Mouse (Mus musculus): Measurements from ENCODE around the gene Rassf2. TPM values are rescaled to one million over a fixed set of nuclear protein-coding genes. Genes with fewer than 3 reads are reported as not detected.

The Rassf2 gene
- polyA plus RNA-seq, 1 experiment from 2014 or later, result 29.2 TPM

DNA sequence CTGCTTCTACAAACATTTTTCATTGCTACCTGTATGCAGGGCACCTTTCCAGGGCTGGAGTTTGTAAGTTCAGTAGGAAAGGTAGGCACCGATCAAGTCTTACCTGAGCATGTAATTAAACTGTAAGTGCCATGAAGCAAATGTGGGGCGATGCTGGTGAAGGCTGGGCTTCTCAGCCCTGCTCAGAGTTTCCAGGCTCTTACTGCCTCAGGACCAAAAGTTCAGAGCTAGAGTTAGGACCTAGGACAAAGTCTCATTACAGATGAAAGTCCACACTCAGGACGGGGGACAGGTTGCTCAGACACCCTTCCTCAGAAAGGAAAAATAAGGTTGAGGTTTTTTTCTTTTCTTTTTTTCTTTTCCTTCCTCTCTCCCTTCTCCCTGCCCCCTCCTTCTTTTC lies 19.4 kb upstream of the Rassf2 start:
- Histone ChIP-seq H3K9ac (no peak overlapping the region), H3K4me3 (no peak overlapping the region), H3K27me3 (no peaks in the 10 kb centered on the region), H3K27ac (no peak overlapping the region), H3K9me3 (replicated peaks) (no peaks in the 10 kb centered on the region), H3K4me2 (replicated peaks) (no peak overlapping the region), H3K36me3 (peaks cover 3% of the 10 kb centered on the region; the same call in 1 of the 2 replicates), H3K4me1 (peaks cover 6% of the 10 kb centered on the region; the same call in 1 of the 2 replicates)
- ATAC-seq (ENCODE audit: low FRiP score), result no peak
- WGBS, result 71% methylated on average over 3 of the region's 3 CpGs

DNA sequence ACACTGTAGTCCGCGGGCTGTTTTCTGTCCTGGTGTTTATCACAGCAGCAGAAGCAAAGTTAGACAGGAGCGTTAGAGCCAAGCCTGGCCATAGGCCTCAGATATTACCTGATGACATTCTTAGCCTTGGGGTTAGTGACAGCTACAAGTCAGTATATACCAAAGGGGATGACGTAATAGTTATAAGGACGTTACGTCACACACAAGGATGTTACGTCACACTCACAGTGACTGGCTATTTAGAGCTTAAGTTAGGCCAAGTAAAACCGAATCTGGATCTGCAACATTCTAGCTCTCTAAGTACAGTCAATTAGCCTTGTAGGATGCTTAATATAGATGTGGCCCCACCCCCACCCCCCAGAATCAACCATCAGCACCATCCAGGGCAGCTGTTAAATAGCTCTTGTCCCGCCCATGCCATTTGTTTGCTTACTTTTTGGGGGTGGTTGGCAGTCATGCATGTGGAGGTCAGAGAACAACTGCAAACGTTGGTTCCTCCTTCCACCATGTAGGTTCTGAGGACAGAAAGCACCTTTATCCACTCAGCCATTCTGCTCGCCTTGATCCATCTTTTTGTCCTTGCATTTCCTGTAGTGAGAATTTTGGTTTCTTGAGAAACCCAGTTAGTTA lies 18.2 kb upstream of the Rassf2 start:
- Histone ChIP-seq H3K4me1 (peaks cover 6% of the 10 kb centered on the region; the same call in 1 of the 2 replicates), H3K9me3 (replicated peaks) (no peaks in the 10 kb centered on the region), H3K4me2 (replicated peaks) (no peak overlapping the region), H3K27me3 (no peaks in the 10 kb centered on the region), H3K36me3 (no peaks in the 10 kb centered on the region), H3K9ac (no peak overlapping the region), H3K4me3 (no peak overlapping the region), H3K27ac (no peak overlapping the region)
- WGBS, result 91% methylated on average over 11 of the region's 11 CpGs
- ATAC-seq (ENCODE audit: low FRiP score), result no peak

DNA sequence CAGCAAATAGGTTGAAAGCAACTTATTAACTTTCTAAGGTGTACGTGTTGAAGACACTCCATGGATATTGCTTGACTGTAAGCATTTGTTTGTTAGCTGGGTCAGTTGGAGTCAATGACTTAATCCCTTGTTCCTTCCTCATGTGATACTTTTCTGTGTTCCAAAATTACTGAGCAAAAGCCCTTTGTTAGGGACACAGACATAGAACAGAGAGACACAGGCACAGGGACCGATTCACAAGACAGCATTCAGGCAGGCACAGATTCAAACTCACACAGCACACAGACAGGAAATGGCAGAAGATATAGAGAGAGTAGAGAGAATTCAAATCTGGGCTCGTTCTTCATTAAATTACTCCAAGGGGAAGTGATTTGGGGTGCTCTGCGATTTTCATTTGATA lies 17.3 kb upstream of the Rassf2 start:
- H3K4me2 ChIP-seq (replicated peaks), result no peak overlapping the region
- peaks cover 6% of the 10 kb centered on the region; the same call in 1 of the 2 replicates for H3K4me1 ChIP-seq
- no peak overlapping the region for H3K9ac ChIP-seq
- ATAC-seq (ENCODE audit: low FRiP score), result no peak
- no peak overlapping the region for H3K4me3 ChIP-seq
- H3K27me3 ChIP-seq, result no peaks in the 10 kb centered on the region
- no peak overlapping the region for H3K27ac ChIP-seq
- no peaks in the 10 kb centered on the region for H3K9me3 ChIP-seq (replicated peaks)
- WGBS, result 90% methylated on average over 4 of the region's 4 CpGs
- H3K36me3 ChIP-seq, result no peaks in the 10 kb centered on the region

DNA sequence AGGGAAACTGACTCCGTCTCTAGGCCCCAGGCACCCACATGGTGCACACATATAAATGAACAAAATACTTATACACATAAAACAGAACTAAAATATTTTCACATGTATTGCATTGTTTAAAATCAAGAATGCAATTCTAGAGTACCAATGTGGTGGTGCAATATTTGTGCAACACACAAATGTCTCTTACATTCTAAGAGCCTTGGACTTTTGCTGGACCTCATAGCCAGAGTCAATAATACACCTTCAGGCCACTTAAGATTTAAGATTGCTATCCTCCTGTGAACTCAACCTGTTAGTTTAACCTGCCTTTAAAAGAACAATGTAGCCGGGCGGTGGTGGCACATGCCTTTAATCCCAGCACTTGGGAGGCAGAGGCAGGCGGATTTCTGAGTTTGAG lies 16.6 kb upstream of the Rassf2 start:
- peaks cover 6% of the 10 kb centered on the region; the same call in 1 of the 2 replicates for H3K4me1 ChIP-seq
- H3K27ac ChIP-seq, result no peak overlapping the region
- H3K9ac ChIP-seq, result no peak overlapping the region
- ATAC-seq (ENCODE audit: low FRiP score), result no peak
- no peaks in the 10 kb centered on the region for H3K27me3 ChIP-seq
- H3K36me3 ChIP-seq, result no peaks in the 10 kb centered on the region
- H3K9me3 ChIP-seq (replicated peaks), result no peaks in the 10 kb centered on the region
- H3K4me3 ChIP-seq, result no peak overlapping the region
- H3K4me2 ChIP-seq (replicated peaks), result no peak overlapping the region
- over 99% methylated on average over 4 of the region's 4 CpGs for whole genome bisulfite sequencing

DNA sequence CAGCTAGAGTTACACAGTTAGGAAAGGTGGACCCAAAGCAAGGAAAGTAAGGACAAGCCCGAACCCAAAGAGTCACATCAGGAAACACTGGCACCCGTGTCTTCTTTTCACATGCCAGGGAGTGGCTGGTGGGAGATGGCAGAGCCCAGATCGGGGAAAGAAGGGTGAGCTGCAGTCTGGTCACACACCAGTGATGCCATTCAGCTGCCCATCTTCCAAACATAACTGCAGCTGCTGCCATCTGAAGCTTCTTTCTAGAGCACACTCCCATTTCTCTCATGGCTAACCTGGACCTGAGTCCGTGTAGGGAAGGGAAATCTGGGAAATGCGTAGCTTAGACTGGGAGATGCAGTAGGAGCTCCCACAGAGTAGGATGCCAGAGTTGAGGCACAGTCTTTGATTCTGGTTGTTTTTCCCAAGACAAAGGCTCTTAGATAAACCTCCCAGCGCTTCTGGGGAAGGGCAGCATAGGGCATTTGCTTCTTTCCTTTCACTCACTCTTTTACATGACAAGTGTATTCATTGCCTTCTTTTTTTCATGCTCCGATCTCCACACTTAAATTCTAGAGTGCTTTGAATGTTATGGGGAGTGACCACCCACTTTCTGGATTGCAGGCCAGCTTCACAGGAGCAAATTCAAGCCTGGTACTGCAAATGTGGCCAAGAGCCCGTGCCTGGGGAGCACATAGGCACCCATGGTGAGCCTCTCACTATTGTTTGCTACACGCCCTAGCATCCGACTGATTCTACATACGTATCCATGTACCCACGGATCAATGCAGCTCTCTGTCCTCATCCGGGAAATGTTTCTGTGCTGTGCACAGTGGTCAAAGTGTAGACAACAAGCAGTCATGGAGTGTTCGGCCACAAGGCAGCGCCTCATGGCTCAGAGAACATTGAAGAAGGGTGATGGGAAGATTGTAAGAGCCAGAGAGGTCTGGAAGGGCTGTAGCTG lies 14.5 kb upstream of the Rassf2 start:
- H3K27ac ChIP-seq, result no peak overlapping the region
- H3K27me3 ChIP-seq, result no peaks in the 10 kb centered on the region
- 62% methylated on average over 15 of the region's 15 CpGs for WGBS
- H3K4me1 ChIP-seq, result peaks cover 6% of the 10 kb centered on the region; the same call in 1 of the 2 replicates
- H3K9me3 ChIP-seq (replicated peaks), result no peaks in the 10 kb centered on the region
- H3K4me2 ChIP-seq (replicated peaks), result no peak overlapping the region
- no peaks in the 10 kb centered on the region for H3K36me3 ChIP-seq
- H3K9ac ChIP-seq, result no peak overlapping the region
- no peak overlapping the region for H3K4me3 ChIP-seq
- no peak for ATAC-seq (ENCODE audit: low FRiP score)

DNA sequence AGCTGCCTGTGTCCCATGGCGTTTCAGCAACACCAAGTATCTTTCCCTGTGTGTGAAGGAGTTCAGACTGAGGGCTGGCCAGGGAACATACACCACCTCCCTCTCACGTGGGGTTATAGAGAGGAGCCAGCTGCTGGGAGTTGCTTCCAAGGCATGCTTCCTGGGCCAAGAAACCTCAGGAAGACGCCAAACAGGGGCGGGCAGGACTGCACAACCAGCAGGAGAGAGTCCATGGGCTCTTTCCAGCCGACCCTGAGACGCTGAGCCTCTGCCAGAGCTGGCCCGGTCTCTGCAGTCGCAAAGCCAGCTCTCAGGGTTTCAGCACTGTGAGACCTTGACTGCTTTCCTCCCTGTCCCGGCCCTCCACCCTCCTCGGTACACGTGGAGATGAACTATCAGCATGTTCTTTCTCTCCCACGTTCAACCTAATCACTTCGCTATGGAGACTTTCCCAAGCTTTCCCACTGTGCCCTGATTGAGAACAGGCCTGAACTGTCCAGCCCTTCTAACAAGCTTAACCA lies 13.1 kb upstream of the Rassf2 start:
- no peaks in the 10 kb centered on the region for H3K27me3 ChIP-seq
- 52% methylated on average over 13 of the region's 13 CpGs for WGBS
- ATAC-seq (ENCODE audit: low FRiP score), result no peak
- H3K9ac ChIP-seq, result no peak overlapping the region
- H3K9me3 ChIP-seq (replicated peaks), result no peaks in the 10 kb centered on the region
- no peaks in the 10 kb centered on the region for H3K36me3 ChIP-seq
- 0 out of 2 replicates have a peak overlapping the region, but pooled peaks have one; percentile 18 for H3K4me2 ChIP-seq (replicated peaks)
- H3K27ac ChIP-seq, result no peak overlapping the region
- H3K4me3 ChIP-seq, result no peak overlapping the region
- peaks cover 6% of the 10 kb centered on the region; the same call in 1 of the 2 replicates for H3K4me1 ChIP-seq

DNA sequence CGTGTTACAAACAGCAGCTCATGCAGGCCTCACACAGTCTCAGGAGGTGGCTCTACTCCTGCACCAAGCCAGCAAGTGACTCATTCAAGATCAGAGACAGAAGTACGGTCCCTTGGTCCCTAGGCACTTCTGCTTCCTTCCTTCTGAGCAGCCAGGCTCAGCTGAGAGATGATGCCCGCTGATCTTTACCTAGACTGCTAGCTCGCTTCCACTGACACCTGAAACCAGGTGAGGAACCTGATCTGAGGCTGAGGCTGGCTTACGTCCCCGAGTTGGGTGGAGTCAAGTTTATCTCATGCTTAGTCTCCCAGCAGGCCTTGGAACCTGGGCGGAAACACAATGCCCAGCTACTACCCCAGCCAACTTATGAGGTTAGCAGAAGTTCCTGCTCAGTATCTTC lies 9.8 kb upstream of the Rassf2 start:
- WGBS, result 60% methylated on average over 7 of the region's 7 CpGs
- no peaks in the 10 kb centered on the region for H3K36me3 ChIP-seq
- ATAC-seq (ENCODE audit: low FRiP score), result no peak
- H3K27ac ChIP-seq, result no peak overlapping the region
- H3K4me1 ChIP-seq, result peaks cover 11% of the 10 kb centered on the region; the same call in 1 of the 2 replicates
- no peaks in the 10 kb centered on the region for H3K9me3 ChIP-seq (replicated peaks)
- no peak overlapping the region for H3K9ac ChIP-seq
- H3K27me3 ChIP-seq, result no peaks in the 10 kb centered on the region
- no peak overlapping the region for H3K4me3 ChIP-seq
- H3K4me2 ChIP-seq (replicated peaks), result no peak overlapping the region

DNA sequence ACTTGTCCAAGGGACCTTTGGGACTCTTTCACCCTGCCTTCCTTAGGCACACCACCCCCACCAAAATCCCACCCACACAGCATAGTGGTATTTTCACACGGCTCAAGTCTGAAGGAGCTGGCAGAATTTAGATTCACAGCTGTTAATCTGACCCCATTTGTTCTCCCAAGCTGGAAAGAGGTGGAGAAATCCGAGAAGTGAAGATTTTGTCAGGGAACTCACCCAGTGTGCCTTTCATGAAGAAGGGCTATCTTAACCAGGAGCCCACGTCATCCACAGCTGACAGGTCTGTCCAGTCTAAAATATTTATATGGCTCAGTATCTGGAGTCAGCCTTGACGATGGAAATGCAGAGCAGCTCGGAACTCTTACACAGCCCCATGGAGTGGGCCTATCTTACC lies 6.3 kb upstream of the Rassf2 start:
- WGBS, result 83% methylated on average over 5 of the region's 5 CpGs
- Histone ChIP-seq H3K4me1 (peaks cover 7% of the 10 kb centered on the region), H3K9me3 (replicated peaks) (no peaks in the 10 kb centered on the region), H3K36me3 (no peaks in the 10 kb centered on the region), H3K27me3 (no peaks in the 10 kb centered on the region), H3K4me2 (replicated peaks) (no peak overlapping the region), H3K27ac (no peak overlapping the region), H3K4me3 (no peak overlapping the region), H3K9ac (no peak overlapping the region)
- ATAC-seq (ENCODE audit: low FRiP score), result no peak

DNA sequence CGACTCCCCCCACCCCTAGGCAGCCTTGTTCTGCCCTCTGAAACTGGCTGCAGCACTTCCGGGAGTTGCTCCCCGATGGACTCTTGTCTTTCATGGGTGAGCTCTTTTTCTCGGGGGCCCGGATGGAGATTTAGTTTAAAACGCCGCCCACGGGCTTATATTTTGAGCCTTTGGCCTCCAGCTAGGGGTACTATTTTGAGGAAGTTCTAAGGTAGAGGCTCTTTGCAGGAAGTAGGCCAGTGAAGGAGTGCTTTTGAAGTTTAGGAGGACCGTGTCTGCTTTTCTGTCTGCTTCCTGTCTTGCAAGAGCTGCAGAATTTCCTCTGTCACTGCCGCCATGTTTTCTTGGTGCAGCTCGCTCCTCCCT lies 5.4 kb upstream of the Rassf2 start:
- no peak overlapping the region for H3K27ac ChIP-seq
- no peaks in the 10 kb centered on the region for H3K9me3 ChIP-seq (replicated peaks)
- WGBS, result 44% methylated on average over 11 of the region's 11 CpGs
- no peak for ATAC-seq (ENCODE audit: low FRiP score)
- no peak overlapping the region for H3K9ac ChIP-seq
- H3K4me1 ChIP-seq, result peaks cover 16% of the 10 kb centered on the region
- no peak overlapping the region for H3K4me3 ChIP-seq
- H3K27me3 ChIP-seq, result no peaks in the 10 kb centered on the region
- H3K4me2 ChIP-seq (replicated peaks), result no peak overlapping the region
- H3K36me3 ChIP-seq, result no peaks in the 10 kb centered on the region

DNA sequence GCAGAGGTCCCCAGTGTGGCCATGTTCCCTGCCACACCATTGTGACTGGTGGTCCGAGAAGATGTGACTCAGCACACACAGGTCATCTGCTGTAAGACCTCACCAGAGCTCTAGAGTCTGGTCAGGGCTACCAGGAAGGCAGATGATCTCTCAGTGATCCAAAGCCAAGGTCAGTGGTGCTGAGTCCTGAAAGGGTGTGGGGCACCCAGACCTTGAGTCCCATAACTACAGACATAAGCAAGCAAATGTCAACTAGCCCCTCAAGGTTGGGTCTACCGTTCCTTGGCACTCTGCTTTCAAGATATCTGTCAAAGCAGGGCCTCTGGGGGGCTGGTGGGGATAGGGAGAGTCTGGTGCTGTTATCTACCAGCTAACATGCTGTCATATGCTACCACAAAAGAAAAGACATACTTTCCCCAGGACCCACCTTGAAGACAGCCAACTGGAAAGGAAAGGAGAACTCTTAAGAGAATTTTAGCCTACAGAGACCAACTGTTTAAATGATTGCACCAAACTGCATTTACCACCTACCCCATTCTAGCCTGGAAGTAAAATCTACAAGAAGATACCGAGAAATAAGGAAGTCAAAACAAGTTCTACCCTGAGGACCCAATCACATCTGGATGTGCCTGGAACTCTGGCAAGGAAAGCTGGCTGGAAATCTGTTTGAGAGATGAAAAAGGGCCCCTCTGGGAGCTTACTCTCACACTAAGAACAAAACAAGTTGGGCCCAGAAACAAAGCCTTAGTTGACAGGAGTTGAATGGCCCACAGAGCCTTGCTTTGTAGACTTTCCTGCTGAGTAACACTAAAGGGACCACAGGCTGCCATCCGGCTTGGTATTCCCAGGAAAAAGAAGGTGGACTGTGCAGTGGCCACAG lies 4.8 kb upstream of the Rassf2 start:
- Histone ChIP-seq H3K4me1 (peaks cover 19% of the 10 kb centered on the region), H3K27ac (no peak overlapping the region), H3K4me3 (no peak overlapping the region), H3K27me3 (no peaks in the 10 kb centered on the region), H3K4me2 (replicated peaks) (no peak overlapping the region), H3K9ac (no peak overlapping the region), H3K9me3 (replicated peaks) (no peaks in the 10 kb centered on the region), H3K36me3 (no peaks in the 10 kb centered on the region)
- no peak for ATAC-seq (ENCODE audit: low FRiP score)
- WGBS, result 53% methylated on average over 4 of the region's 4 CpGs

DNA sequence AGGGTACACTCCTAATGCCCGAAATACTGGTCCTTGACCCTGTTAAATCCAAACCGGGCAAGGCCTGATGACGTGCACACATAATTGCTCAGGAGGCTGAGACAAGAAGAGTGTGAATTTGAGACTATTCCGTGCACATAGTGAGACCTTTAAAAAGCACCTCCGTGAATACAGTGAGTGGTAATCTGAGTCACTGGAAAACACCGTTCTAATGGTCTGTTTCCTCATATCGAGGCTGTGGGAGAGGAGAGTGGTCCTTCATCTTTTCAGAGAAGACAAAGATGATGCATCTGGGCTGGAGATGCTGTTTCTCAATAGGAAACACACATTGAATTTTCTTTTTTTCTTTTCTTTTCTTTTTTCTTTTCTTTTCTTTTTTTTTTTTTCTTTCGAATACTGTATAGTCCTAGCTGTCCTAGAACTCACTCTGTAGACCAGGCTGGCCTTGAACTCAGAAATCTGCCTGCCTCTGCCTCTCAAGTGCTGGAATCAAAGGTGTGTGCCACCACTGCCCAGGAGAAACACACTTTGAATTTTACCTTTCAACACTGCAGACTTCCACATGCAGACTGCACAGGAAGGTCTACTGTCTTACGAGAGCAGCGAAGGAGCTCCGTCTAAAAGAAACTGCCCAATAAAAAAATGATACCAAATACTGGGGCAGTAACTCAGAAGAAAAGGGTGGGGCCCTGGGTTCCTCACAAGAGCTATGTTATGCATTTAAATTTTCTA lies 1.5 kb upstream of the Rassf2 start:
- H3K27me3 ChIP-seq, result no peaks in the 10 kb centered on the region
- H3K9ac ChIP-seq, result no peak overlapping the region
- no peaks in the 10 kb centered on the region for H3K9me3 ChIP-seq (replicated peaks)
- peaks cover 39% of the 10 kb centered on the region for H3K4me1 ChIP-seq
- no peak overlapping the region for H3K4me3 ChIP-seq
- no peak for ATAC-seq (ENCODE audit: low FRiP score)
- H3K27ac ChIP-seq, result peak overlapping the region; percentile 91
- WGBS, result 60% methylated on average over 11 of the region's 11 CpGs
- H3K36me3 ChIP-seq, result no peaks in the 10 kb centered on the region
- peak overlapping the region; percentile 82 for H3K4me2 ChIP-seq (replicated peaks)

Measured in hindbrain, embryonic 12.5 days (tissue).